Mouse (Mus musculus): ENCODE measurements around the gene Tmsb10.

- TF ChIP-seq CTCF (conservative IDR thresholded peaks at IDR 0.05; ENCODE audit: low read length): no peak
- no peak for TF ChIP-seq NANOG (IDR thresholded peaks at IDR 0.05; ENCODE audit: borderline replicate concordance, low read length)
Observed at GRCm38 (mm10) chr6:72962281-72962741, 3.8 kb upstream of the Tmsb10 start.
